Mouse (Mus musculus) kidney, adult 9 months (tissue): Measurements from ENCODE around the gene Cfap161.

Experiments used
- DNase-seq: peaks from one replicate; pipeline ENCODE4 v3.0.0; 2022

The Cfap161 gene

DNA sequence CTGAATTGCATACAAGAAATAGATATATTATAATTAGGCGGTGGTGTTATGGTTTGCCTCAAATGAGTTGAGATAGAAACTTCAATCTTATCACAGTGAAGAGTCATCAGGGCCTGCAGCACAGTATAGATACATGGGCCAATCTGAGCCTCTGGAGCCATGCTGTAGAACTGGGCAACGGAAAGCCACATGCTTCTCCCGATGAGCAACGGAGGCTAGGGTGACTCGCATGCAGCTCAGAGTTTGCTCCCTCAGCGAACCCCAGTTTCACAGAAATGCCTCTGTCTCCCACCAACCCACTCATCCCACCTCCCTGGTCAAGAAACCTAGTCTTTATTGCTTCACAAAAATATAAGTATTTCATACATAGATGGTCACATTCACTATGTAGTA, 6.8 kb upstream of the Cfap161 start:
- DNase-seq, result no peak

DNA sequence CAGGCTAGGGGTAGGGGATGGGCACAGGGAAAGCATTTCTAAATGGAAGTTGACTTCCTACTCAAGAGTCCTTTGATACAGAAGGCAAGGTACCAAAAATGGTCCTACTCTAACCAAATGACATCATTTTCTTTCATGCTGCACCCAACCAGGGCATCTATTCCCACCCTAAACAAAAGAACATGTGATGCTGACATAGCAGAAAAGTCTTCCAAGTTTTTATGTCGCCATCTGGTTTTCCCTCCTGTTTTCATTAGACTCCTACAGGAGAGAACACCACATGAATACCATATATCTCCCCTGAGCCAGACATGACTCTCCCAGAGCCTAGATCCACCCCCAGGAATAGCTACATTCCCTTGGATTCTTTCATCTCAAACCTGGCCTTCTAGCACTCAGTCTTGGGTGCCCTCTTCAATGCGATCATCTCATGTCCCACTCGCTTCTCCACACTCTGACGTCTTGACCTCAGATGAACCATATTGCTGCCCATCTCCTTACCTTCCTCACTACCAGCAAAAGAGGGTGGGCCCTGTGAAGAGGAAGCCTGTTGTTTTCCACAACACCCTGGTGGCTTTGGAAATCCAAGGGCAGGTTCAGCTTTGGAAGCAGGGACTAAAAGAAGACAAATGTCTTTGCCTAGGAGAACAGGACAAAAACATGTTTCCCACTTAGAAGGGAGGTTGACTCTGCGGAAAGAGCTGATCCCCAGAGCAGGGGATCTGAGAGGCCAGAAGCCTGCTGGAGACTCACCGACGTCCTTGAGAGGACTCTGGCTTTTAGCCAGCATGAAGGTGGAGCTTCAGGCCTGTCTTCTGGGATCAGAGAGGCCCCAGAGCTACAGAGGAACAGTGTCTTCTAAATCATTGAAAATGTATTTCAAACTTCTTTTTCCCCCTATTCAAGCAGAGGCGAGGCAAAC, 6.1 kb upstream of the Cfap161 start:
- DNase-seq, result no peak

DNA sequence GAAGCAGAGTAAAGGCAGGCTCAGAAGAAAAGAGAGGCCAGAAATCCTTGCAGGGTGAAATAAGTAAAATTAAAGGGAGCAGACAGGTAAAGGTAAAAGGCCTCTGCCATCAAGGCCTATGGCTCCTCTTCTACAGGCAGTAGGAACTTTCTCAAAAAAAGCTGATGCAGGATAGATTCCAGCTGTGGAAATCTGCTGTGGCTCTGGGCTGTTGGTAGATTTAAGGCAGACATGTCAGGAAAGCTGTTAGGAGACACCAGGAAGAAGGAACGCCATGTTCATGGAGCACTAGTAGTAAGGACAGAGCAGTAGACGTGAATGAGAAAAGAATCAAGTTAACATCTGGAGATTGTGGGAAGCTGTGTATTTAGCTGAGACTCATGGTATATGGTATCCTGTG, 5.4 kb upstream of the Cfap161 start:
- no peak for DNase-seq

DNA sequence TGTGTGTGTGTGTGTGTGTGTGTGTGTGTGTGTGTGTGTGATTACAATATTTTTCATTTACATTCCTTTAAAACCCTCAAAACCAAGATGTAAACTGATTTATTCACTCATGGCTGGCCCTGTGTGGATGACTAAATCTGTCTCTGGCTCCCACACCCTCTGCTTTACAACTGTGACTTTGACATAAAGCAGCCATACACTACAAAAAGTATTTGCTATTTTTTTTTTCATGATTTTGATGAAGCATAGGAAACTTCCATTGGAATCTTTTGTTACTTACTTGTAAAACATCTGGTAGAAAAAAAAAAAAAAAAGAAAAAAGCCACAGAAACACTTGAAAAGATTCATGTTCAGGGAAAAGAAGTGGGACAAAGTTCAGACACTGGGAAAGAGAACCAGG, 3.3 kb upstream of the Cfap161 start:
- no peak for DNase-seq

DNA sequence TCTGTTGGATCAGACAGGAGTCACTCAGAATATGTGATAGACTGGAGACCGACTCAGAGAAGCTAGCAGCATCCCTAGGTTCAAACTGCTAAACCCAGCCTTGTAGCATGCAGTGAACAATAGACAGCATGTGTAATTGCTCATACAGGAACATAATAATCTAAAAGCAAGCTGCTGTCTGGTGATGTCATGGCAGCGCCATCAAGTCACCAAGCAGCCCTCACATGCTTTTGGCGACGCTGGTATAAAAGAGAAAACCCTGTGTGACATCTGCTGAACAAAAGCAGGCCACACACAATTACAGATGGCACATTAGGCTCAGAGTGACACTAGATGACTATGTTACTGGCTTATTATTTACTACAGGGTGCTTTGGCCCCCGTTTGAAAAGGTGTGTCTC, 1.5 kb upstream of the Cfap161 start:
- DNase-seq, result no peak

DNA sequence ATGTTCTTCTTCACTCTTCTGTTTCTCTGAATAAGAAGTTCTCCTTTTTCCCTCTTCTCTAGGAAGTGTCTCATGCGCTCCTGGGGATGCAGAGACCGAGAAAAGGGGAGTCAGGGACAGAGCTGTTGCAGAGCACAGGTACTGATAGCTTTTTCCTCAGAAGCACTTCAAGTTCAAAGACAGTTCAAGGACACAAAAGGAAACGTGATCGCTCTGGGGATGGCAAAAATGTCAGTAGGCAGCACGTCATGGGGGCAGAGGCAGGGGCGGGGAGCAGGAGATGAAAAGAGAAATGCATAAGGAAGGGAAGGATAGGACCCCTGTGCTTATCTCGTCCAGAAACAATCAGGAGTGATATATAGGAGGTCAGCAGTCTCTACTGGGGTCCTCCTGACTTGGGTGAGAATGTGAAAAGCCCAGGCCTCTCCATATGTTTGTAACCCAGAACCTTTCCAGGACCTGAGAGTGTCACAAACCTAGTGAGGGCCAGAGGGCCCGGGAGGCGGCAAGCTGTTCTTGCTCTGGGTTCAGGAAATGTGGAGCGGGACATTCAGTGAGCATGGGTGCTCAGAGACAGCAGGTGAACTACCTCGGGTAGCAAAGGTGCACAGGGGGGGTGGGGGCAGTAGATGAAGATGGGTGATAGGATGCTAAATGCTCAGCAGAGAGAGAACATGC, 535 bp downstream of the Cfap161 start:
- no peak for DNase-seq

DNA sequence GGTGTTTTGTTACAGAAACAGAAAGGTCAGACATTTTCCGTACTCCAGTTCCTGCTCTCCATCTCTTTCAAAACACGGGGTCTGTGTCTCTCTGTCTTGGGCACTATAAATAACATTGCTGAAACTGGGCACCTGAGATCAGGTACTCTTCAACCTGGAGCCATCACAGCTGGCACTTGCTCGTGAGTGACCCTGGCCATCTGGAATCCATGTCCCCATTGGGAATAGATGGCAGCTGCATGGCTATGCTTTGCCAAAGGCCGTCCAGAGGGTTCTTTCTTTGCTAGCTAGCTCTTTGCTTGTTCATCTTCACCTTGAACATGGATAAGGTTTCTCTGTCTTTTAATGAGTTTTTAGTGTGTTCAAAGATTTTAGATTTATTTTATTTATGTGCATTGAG, 13.8 kb downstream of the Cfap161 start:
- DNase-seq, result no peak

DNA sequence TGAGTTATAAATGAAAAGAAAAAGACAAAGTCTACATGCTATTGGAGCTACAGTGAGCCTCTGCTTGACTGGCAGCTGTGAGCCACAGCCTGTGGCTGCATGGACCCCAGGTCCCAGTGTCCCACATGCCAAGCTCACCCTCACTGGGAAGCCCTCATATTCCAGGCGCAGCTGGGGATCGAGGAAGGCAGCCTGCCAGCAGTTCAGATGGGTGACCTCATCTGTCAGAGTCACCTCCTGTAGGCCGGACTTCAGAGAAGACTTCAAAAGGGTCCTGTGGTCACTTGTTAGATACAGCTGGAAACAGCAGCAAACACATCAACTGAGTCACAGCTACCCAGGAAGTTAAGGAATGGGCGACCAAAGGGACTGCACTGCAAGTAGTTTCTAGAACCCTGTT, 14.7 kb downstream of the Cfap161 start:
- DNase-seq, result no peak

DNA sequence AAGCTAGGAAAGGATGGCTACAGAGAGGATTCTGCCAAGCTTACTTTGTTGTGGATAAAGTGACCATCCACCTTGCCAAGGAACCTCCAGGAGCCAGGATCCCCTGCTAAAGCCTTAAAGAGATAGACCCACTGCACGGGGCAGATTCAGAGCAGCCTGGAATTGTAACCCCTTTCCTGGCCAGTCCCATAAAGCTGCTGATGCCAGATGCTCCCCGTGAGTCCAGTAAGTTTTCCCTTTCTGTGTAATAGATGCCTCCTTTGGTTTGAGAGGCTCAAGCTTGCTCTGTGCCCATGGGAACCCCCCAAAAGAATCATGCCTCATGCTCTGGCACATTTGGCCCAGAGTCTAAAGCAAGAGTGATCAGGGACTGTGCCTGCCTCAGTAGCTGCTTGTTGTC, 15.7 kb downstream of the Cfap161 start:
- DNase-seq, result no peak

DNA sequence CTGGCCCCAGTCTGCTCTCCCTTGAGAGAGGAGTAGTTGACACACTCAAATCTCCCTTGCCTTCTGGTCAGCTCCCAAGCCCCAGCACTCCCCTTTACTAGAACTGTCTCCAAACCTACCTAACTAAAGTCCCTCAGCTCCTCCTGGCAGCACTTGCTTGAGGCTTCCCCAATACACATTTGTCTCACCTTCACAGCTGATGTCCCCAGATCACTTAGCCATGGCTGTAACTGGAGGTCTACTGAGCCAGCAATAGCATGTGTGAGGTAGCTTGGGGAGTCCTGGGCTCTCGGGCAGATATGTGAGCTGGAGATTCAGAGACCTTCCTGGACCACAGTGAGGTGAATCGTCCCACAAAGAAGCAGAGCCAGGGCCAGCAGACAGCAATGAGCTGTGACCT, 16.2 kb downstream of the Cfap161 start:
- no peak for DNase-seq

DNA sequence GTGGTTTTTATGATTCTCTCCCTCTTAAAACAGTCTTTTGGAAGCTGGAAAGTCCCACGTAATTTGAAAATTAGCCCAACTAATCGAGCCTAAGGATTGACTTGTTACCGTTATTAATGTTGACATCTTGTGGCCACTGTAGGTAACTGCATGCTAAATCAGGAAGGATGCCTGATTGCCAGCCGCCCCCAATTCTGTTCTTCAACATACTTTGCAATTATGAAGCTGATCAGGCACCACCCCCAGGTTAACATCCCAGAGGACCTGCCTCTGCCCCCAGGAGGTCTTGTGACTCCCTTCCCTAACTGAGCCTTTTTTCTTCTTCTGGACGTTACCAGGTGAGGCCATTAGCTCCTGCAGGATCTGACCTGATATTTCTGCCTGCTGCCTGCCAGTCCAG, 20.0 kb downstream of the Cfap161 start:
- peak; percentile 17 for DNase-seq

DNA sequence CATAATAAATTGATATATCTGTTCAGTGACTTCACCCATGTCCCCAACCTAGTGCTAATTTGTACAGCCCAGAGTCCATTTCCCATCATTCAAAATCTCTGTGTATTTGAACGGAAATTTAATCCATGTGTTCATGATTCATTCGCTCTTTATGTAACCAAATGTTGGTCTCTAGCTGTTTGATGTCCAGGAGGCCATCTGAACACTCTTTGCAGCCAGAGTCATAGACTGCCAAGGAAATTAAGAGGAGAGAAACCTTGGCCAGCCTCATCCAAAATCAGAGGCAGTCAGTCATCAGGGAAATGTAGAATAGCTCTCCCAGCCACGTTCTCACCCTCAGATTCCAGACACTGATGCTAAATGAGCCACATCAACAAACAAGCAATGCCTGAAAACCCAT, 31.0 kb downstream of the Cfap161 start:
- no peak for DNase-seq

DNA sequence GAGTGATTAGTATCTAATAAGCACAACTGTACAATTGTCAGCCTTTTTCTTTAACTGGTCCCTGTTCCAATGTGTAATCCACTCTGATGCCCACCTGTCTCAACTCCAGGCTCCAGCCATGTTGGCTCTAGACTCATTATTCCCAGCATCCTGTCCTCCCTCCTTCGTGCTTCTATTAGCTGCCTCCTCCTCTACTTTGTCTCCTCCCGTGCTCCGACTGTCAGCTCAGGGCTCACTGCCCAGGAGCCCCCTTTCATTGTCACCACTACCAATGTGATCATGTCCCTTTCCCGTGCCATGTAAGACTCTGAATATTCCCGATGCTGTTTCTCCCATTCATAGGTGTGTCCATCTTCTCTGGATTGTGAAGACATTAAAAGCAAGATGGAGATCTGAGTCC, 32.3 kb downstream of the Cfap161 start:
- DNase-seq, result no peak

DNA sequence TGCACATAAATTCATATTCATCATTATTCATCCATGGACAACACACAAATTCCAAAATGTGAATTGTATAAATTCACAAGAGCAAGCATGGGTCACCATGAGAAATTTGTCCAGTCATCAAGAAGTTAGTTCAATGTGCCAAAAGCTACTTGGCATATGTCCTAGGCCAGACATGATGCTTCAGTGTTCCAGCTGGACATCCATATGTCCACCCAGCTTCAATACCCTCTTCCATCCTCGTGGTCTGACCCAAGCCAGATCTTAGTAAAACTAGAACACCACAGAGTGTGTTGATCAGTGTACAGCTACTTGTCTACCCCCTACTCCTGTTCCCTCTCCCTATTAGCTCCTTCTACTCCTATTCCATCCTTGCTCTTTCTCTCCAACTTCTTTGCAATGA, 43.6 kb downstream of the Cfap161 start:
- DNase-seq, result no peak

DNA sequence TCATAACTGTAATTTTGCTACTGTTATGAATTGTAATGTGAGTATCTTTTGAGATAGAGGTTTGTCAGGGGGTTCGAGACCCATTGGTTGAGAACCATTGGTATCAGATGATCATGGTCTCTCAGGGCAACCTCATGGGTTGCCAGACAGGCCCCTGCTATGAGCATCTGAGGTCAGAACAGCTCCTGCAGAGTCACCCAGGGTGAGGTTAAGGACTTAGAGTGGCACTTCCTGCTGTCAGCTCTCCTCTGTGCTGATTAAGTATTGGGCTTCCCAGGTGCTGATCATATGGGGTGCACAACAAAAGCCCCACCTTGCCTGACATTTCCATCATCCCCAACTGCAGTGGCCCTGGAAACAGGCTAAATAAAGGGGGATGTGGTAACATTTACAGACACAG, 46.3 kb downstream of the Cfap161 start:
- DNase-seq, result no peak

DNA sequence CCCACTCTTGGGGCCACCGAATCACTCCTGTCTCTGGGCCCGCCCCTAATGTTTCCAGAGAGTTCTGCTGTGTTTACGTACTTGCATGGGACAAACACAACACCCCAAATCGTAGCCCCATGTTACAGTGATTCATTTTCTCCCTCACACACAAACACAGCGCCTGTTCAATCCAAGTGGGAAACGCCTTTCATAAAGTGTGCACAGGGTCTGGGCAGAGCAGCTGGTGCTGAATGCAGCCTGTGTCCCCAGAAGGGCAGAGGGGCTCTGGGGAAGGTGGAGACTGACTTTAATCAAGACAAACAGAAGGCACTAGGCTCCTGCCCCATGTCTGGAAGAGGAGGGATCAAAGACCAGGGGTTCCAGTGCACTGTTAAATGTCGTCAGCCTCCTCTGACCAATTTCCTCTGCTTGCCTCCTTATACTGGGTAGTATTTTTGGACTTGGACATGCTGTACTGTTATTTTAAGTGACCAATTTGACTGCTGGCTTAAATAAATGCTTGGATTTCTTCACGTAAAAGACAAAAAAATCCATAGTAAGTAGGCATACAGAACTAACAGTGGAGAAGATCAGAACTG, 48.5 kb downstream of the Cfap161 start:
- no peak for DNase-seq

DNA sequence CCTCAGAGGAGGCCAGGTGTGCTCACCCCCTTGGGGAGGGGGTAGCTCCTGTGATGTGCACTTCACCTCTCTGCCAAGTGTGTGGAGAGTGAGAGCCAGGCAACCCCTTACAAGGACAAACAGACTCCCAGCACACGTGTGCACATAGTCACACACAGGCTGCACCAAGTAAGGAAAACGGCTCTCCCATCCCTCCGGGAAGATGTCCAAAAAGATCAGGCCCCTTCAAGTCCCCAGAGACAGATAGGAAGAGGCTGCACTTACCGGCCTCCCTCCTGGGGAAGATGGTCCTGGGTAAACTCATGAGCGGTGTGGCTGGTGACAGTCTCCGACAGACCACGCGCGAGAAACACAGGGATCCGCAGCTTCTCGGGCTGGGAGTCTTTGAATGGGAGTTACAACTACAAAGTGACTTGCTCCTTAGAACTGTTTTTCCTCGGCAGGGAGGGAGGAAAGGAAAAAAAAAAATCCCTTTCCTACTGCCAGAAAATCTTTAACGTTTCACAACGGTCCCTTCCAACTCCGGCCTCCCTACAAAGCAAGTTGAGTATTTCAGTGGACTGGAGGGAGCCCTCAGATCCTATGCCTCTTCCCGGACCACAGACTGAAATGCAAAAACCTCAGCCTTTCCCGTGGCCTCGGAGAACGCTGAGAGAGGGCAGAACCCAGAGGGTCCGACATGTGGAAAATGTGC, 49.1 kb downstream of the Cfap161 start, which contains the start of gene Il16:
Il16 (minus strand) TSS at position 314 of the 694 bp plus-strand sequence.
- DNase-seq, result no peak

DNA sequence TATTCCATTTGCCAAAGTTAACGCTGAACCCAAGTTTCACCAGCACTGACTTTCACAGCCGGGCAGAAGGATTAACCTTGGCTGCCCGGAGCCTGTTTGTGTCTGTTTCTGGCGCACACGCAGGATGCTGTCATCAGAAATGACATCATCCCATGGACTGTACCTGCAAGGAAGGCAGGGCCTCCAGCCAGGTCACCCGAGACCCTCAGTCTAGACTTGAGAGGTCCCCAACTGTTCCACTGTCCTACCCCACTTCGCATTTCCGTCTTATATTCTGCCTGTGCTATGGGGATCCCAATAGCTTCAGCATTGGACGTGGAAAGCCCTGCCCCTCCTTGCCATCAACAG, 49.6 kb downstream of the Cfap161 start:
- DNase-seq, result no peak

DNA sequence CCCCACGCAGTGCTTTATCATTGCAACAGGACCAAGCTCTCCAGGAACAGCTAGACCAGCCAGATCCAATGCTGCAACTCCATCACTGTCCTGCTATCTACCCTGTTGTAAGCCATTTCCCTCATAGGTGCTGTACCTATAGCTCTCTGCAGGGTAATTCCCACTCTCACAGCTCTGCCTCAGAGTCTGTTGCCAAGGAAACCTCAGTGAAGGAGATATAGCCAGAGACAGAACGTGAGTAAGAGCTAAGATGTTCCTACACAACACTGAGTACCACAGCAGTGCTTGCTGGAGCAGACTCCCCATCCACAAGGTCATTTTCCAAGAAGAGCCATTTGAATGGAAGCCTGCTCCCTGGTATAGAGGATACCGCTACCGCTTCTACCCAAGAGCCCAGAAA, 50.4 kb downstream of the Cfap161 start:
- no peak for DNase-seq

DNA sequence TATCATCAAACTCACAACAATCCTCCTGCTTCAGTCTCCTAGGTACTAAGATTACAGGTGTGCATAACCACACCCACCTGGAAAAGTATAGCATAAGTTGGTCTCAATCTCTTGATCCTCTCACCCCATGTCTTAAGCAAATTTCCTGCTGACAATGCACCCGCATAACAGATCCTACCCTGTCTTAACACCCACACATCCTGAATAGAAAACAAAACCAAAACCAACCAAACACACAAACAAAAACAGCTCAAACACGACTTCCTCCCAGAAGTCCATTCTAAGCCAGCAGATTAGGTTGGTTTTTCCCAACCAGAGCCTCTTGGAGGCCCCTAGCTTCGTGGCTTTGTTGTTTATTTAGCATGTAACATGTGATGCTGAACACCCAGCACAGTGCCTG, 52.0 kb downstream of the Cfap161 start:
- no peak for DNase-seq

DNA sequence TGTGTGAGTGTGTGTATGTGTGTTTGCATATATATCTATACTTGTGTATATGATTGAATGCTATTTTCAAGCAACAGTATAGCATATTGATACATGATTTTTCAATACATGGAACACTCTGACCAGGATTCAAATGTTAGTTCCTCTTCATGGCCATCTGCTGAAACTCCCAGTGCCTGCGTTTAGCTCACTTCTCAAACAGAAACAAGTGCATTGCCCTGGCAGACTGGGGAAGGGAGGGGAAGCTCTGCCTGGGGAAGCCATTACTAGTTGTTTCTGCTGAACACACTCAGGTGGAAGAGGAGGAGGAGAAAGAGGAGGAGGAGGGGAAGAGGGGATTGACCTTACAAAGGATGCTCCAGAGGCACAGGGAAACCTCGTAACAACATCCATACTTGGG, 52.7 kb downstream of the Cfap161 start:
- DNase-seq, result no peak

DNA sequence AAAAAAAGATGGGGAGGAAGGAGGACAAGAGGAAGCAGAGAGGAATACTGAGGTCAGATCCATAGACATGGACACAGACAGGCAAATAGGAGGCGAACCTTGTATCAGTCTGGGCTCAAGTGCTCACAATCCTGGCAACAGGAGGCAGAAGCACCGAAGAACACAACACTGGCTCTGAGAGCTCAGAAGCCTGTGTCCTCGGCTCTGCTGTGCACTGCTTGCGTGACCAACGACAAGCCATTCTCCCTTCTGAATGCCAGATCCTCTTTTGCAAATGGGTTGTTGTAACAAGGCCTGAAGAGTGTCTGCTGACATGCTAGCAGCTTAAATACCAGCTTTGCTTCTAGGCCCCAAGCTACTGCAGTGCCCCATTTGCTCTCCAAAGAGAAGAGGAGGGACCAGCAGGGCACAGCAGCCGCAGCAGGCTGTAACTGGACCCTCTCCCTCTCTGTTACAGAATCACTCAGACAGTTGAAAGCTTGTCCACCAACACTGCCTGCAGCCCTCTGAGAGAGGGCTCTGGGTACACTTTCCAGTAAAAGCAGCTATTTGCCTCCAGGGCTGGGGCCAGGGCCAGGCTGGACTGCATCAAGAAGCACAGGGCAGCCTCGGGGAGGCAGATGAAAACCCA, 54.9 kb downstream of the Cfap161 start:
- DNase-seq, result no peak
